Mouse (Mus musculus) neural tube, embryonic 12.5 days (tissue): ENCODE measurements around the gene Timmdc1. TPM values are rescaled to one million over a fixed set of nuclear protein-coding genes. Genes with fewer than 3 reads are reported as not detected.
"Not testable (repeated sequence)": the region's sequence is repeated elsewhere in the genome, so short reads cannot be mapped to it uniquely, and the experiment has no call there.

Source experiments
- ATAC-seq: fragments of 200-750 bp; cut with Nextera tagmentation; 2 replicates; pipeline ENCODE4 v1.8.0; 2017; ENCODE audit warnings: low read depth, mild to moderate bottlenecking, moderate TSS enrichment, moderate library complexity; ENCODE audit not compliant: low FRiP score
- H3K27ac ChIP-seq: fragments of 300-500 bp; sonication (generic); 2 replicates; pipeline ENCODE4 v1.5.1; 2016
- H3K27me3 ChIP-seq: fragments of 300-500 bp; sonication (generic); replicated peaks from 2 replicates; pipeline ENCODE4 v1.6.1; 2016; ENCODE audit warnings: mild to moderate bottlenecking
- H3K36me3 ChIP-seq: fragments of 300-500 bp; sonication (generic); 2 replicates; pipeline ENCODE4 v1.6.1; 2016; ENCODE audit warnings: mild to moderate bottlenecking
- H3K4me1 ChIP-seq: fragments of 300-500 bp; sonication (generic); 2 replicates; pipeline ENCODE4 v1.6.1; 2016
- H3K4me2 ChIP-seq: fragments of 300-500 bp; sonication (generic); replicated peaks from 2 replicates; pipeline ENCODE4 v1.6.1; 2016; ENCODE audit warnings: mild to moderate bottlenecking
- H3K4me3 ChIP-seq: fragments of 300-500 bp; sonication (generic); 2 replicates; pipeline ENCODE4 v1.5.1; 2016
- H3K9ac ChIP-seq: fragments of 300-500 bp; sonication (generic); 2 replicates; pipeline ENCODE4 v1.6.1; 2016; ENCODE audit warnings: mild to moderate bottlenecking
- H3K9me3 ChIP-seq: fragments of 300-500 bp; sonication (generic); 2 replicates; pipeline ENCODE4 v1.6.1; 2016; ENCODE audit warnings: mild to moderate bottlenecking
- WGBS: fragments of 180-500 bp; shearing (Covaris S2); methylation state at CpG from one replicate; pipeline ENCODE4 v1.1.7; 2016; 5-methylcytosine and 5-hydroxymethylcytosine counted together
- polyA plus RNA-seq: library from polyadenylated mRNA; unstranded; fragments of >200 nt; fragmentation: Nextera tagmentation; extraction: Ambion mirVana; gene quantifications from 2 replicates; pipeline ENCODE4 v1.2.1, GENCODE M21; 2016

Timmdc1 gene
- polyA plus RNA-seq, 1 experiment from 2014 or later = 31.6 TPM

GRCm38 (mm10) chr16:38483582-38484309, 38.7 kb downstream of the Timmdc1 start:
- Histone ChIP-seq H3K36me3 (no peaks in the 10 kb centered on the region), H3K4me3 (peak overlapping the region; percentile 27), H3K9ac (peak overlapping the region; percentile 42; the same call in 1 of the 2 replicates), H3K9me3 (no peaks in the 10 kb centered on the region), H3K4me2 (peak overlapping the region; percentile 62), H3K27me3 (peaks cover 11% of the 10 kb centered on the region; the same call in 1 of the 2 replicates), H3K4me1 (peaks cover 5% of the 10 kb centered on the region; the same call in 1 of the 2 replicates), H3K27ac (no peak overlapping the region)
- 35% methylated on average over 42 of the region's 42 CpGs for whole genome bisulfite sequencing
- 0 out of 2 replicates have a peak, but pooled peaks have one; percentile 25 for ATAC-seq

GRCm38 (mm10) chr16:38482780-38483562, 39.5 kb downstream of the Timmdc1 start:
- peak overlapping the region; percentile 42; the same call in 1 of the 2 replicates for H3K9ac ChIP-seq
- H3K9me3 ChIP-seq = no peaks in the 10 kb centered on the region
- peak overlapping the region; percentile 62 for H3K4me2 ChIP-seq
- H3K4me1 ChIP-seq = peaks cover 5% of the 10 kb centered on the region; the same call in 1 of the 2 replicates
- no peak overlapping the region for H3K27ac ChIP-seq
- H3K36me3 ChIP-seq = no peaks in the 10 kb centered on the region
- 20% methylated on average over 32 of the region's 32 CpGs for WGBS
- H3K4me3 ChIP-seq = peak overlapping the region; percentile 27
- peak; percentile 29; the same call in 1 of the 2 replicates for ATAC-seq
- H3K27me3 ChIP-seq = peaks cover 11% of the 10 kb centered on the region; the same call in 1 of the 2 replicates

- peaks cover 11% of the 10 kb centered on the region; the same call in 1 of the 2 replicates for H3K27me3 ChIP-seq
- H3K9me3 ChIP-seq = no peaks in the 10 kb centered on the region
- WGBS = 83% methylated on average over 4 of the region's 4 CpGs
- no peaks in the 10 kb centered on the region for H3K36me3 ChIP-seq
- H3K27ac ChIP-seq = no peak overlapping the region
- no peak for ATAC-seq
- no peak overlapping the region for H3K4me2 ChIP-seq
- peaks cover 16% of the 10 kb centered on the region for H3K4me1 ChIP-seq
- no peak overlapping the region for H3K9ac ChIP-seq
- no peak overlapping the region for H3K4me3 ChIP-seq
Observed at GRCm38 (mm10) chr16:38481327-38481726, 41.1 kb downstream of the Timmdc1 start.

GRCm38 (mm10) chr16:38478296-38478695, 44.2 kb downstream of the Timmdc1 start:
- 88% methylated on average over 3 of the region's 3 CpGs for WGBS
- no peak overlapping the region for H3K9ac ChIP-seq
- H3K27ac ChIP-seq = no peak overlapping the region
- H3K9me3 ChIP-seq = no peaks in the 10 kb centered on the region
- no peak overlapping the region for H3K4me3 ChIP-seq
- peaks cover 15% of the 10 kb centered on the region for H3K4me1 ChIP-seq
- peaks cover 3% of the 10 kb centered on the region; the same call in 1 of the 2 replicates for H3K27me3 ChIP-seq
- H3K4me2 ChIP-seq = no peak overlapping the region
- H3K36me3 ChIP-seq = no peaks in the 10 kb centered on the region
- ATAC-seq = no peak

- not testable (repeated sequence) for H3K36me3 ChIP-seq, ATAC-seq, H3K9ac ChIP-seq, H3K27me3 ChIP-seq, H3K9me3 ChIP-seq, H3K27ac ChIP-seq
- Histone ChIP-seq H3K4me2 (peak overlapping the region; percentile 65), H3K4me3 (peak overlapping the region; percentile 34), H3K4me1 (peaks cover 13% of the 10 kb centered on the region)
- 34% methylated on average over 14 of the region's 14 CpGs for WGBS
Observed at GRCm38 (mm10) chr16:38477241-38477608, 45.2 kb downstream of the Timmdc1 start.

GRCm38 (mm10) chr16:38476312-38477240, 45.9 kb downstream of the Timmdc1 start:
- H3K4me3 ChIP-seq = peak overlapping the region; percentile 34
- H3K9ac ChIP-seq = peak overlapping the region; percentile 38
- H3K4me1 ChIP-seq = peaks cover 13% of the 10 kb centered on the region
- H3K4me2 ChIP-seq = peak overlapping the region; percentile 65
- no peak overlapping the region for H3K27ac ChIP-seq
- WGBS = 10% methylated on average over 34 of the region's 34 CpGs
- no peaks in the 10 kb centered on the region for H3K27me3 ChIP-seq
- no peaks in the 10 kb centered on the region for H3K36me3 ChIP-seq
- no peaks in the 10 kb centered on the region for H3K9me3 ChIP-seq
- ATAC-seq = no peak

GRCm38 (mm10) chr16:38475681-38476311, 46.7 kb downstream of the Timmdc1 start:
- no peaks in the 10 kb centered on the region for H3K36me3 ChIP-seq
- no peak for ATAC-seq
- WGBS = 55% methylated on average over 4 of the region's 4 CpGs
- H3K4me1 ChIP-seq = peaks cover 13% of the 10 kb centered on the region
- no peak overlapping the region for H3K4me3 ChIP-seq
- no peaks in the 10 kb centered on the region for H3K27me3 ChIP-seq
- no peaks in the 10 kb centered on the region for H3K9me3 ChIP-seq
- peak overlapping the region; percentile 65 for H3K4me2 ChIP-seq
- no peak overlapping the region for H3K27ac ChIP-seq
- no peak overlapping the region; the same call in 1 of the 2 replicates for H3K9ac ChIP-seq

- H3K27me3 ChIP-seq = no peaks in the 10 kb centered on the region
- H3K9me3 ChIP-seq = no peaks in the 10 kb centered on the region
- no peak overlapping the region for H3K4me3 ChIP-seq
- no peaks in the 10 kb centered on the region for H3K36me3 ChIP-seq
- peaks cover 13% of the 10 kb centered on the region for H3K4me1 ChIP-seq
- ATAC-seq = no peak
- H3K9ac ChIP-seq = no peak overlapping the region
- no peak overlapping the region for H3K4me2 ChIP-seq
- WGBS = 93% methylated on average over 9 of the region's 9 CpGs
- no peak overlapping the region for H3K27ac ChIP-seq
Observed at GRCm38 (mm10) chr16:38474677-38475286, 47.7 kb downstream of the Timmdc1 start.

- no peaks in the 10 kb centered on the region for H3K27me3 ChIP-seq
- no peaks in the 10 kb centered on the region for H3K9me3 ChIP-seq
- H3K9ac ChIP-seq = no peak overlapping the region
- WGBS = 94% methylated on average over 5 of the region's 5 CpGs
- no peak overlapping the region for H3K4me2 ChIP-seq
- H3K27ac ChIP-seq = no peak overlapping the region
- no peak overlapping the region for H3K4me3 ChIP-seq
- H3K4me1 ChIP-seq = peaks cover 13% of the 10 kb centered on the region
- H3K36me3 ChIP-seq = no peaks in the 10 kb centered on the region
- ATAC-seq = no peak
Observed at GRCm38 (mm10) chr16:38473661-38474060, 48.8 kb downstream of the Timmdc1 start.

- WGBS = 92% methylated on average over 5 of the region's 5 CpGs
- Histone ChIP-seq H3K36me3 (no peaks in the 10 kb centered on the region), H3K27ac (no peak overlapping the region)
Observed at GRCm38 (mm10) chr16:38472507-38472873, 50.0 kb downstream of the Timmdc1 start.

More at GRCm38 (mm10) chr16:38472507-38472873, 50.0 kb downstream of the Timmdc1 start:
- Histone ChIP-seq H3K4me2 (no peak overlapping the region), H3K27me3 (no peaks in the 10 kb centered on the region), H3K9ac (no peak overlapping the region), H3K4me3 (no peak overlapping the region), H3K4me1 (peaks cover 13% of the 10 kb centered on the region), H3K9me3 (no peaks in the 10 kb centered on the region)
- no peak for ATAC-seq
